Mouse (Mus musculus) CH12.LX (cell line): ENCODE measurements around the gene Rps25. TPM values are rescaled to one million over a fixed set of nuclear protein-coding genes. Genes with fewer than 3 reads are reported as not detected.
A peak's percentile ranks its signal among the peaks of the same experiment; 100 is the strongest.

Experiments used
- DNase-seq: peaks from one replicate; pipeline ENCODE4 v3.0.0-alpha.2; 2013; ENCODE audit errors: extremely low read depth
- H3K27ac ChIP-seq: 2 replicates; pipeline ENCODE4 v1.5.1; 2012; ENCODE audit warnings: low read depth, mild to moderate bottlenecking, control low read depth, moderate library complexity; ENCODE audit not compliant: insufficient read depth
- H3K27me3 ChIP-seq: replicated peaks from 2 replicates; pipeline ENCODE3; 2012; ENCODE audit warnings: inconsistent platforms
- H3K36me3 ChIP-seq, 2 experiments: replicated peaks in 1 of 2; 2 replicates each; pipeline versions ENCODE3 to v1.6.1; 2012; ENCODE audit warnings: inconsistent platforms in 1 of 2, low read length in 1 of 2, mild to moderate bottlenecking in 1 of 2, mixed read lengths in 1 of 2, moderate library complexity in 1 of 2; ENCODE audit not compliant: control insufficient read depth in 1 of 2, insufficient read depth in 1 of 2
- H3K4me1 ChIP-seq, 2 experiments: 2 replicates each; pipeline ENCODE4 v1.6.1; 2012; ENCODE audit warnings: inconsistent platforms in 1 of 2, moderate library complexity in 1 of 2; ENCODE audit not compliant: insufficient read depth in 2 of 2, control insufficient read depth in 1 of 2
- H3K4me2 ChIP-seq: 2 replicates; pipeline ENCODE4 v1.6.1; 2012; ENCODE audit warnings: low read depth, mild to moderate bottlenecking, control low read depth; ENCODE audit not compliant: poor library complexity, insufficient read depth, severe bottlenecking
- H3K4me3 ChIP-seq, 3 experiments: fragments of 150-350 bp in 1 of 3; sonication (generic) in 1 of 3; replicated peaks in 1 of 3; 2 replicates each; pipeline versions ENCODE3 to v1.5.1; 2011 to 2012; ENCODE audit warnings: low read depth in 2 of 3, low read length in 2 of 3, mild to moderate bottlenecking in 2 of 3, moderate library complexity in 2 of 3, control low read depth in 1 of 3, improper control_type of control experiment in 1 of 3, inconsistent platforms in 1 of 3, mixed read lengths in 1 of 3; ENCODE audit not compliant: poor library complexity in 1 of 3
- H3K79me2 ChIP-seq: replicated peaks from 2 replicates; pipeline ENCODE4 v1.6.1; 2012; ENCODE audit warnings: mild to moderate bottlenecking, moderate library complexity; ENCODE audit not compliant: control insufficient read depth, poor library complexity, insufficient read depth, severe bottlenecking; ENCODE audit errors: extremely low read depth
- H3K9ac ChIP-seq: 2 replicates; pipeline ENCODE4 v1.6.1; 2012; ENCODE audit warnings: low read depth, mild to moderate bottlenecking, control low read depth, moderate library complexity; ENCODE audit not compliant: insufficient read depth
- H3K9me3 ChIP-seq: replicated peaks from 2 replicates; pipeline ENCODE3; 2012; ENCODE audit warnings: low read length, inconsistent platforms, mixed read lengths
- BHLHE40 ChIP-seq: IDR thresholded peaks from 2 replicates; pipeline ENCODE4 v1.6.1; 2011; ENCODE audit warnings: mild to moderate bottlenecking, low read depth, low read length, improper control_type of control experiment
- CTCF ChIP-seq, 2 experiments: IDR thresholded peaks in 1 of 2; conservative IDR thresholded peaks in 1 of 2; 2 replicates each; pipeline ENCODE4 v1.5.1; 2011 to 2012; ENCODE audit warnings: low read depth in 2 of 2, low read length in 2 of 2, improper control_type of control experiment in 1 of 2, inconsistent platforms in 1 of 2, mild to moderate bottlenecking in 1 of 2, moderate library complexity in 1 of 2
- E2F4 ChIP-seq: IDR thresholded peaks from 2 replicates; pipeline ENCODE4 v1.6.1; 2011; ENCODE audit warnings: low read depth, low read length, improper control_type of control experiment; ENCODE audit not compliant: insufficient replicate concordance
- ETS1 ChIP-seq: conservative IDR thresholded peaks from 2 replicates; pipeline ENCODE4 v1.6.1; 2012; ENCODE audit warnings: low read depth, mild to moderate bottlenecking, inconsistent platforms, low read length, improper control_type of control experiment, moderate library complexity
- GABPA ChIP-seq: IDR thresholded peaks from 2 replicates; pipeline ENCODE4 v1.6.1; 2012; ENCODE audit warnings: low read depth, low read length, improper control_type of control experiment, inconsistent platforms; ENCODE audit not compliant: insufficient replicate concordance
- HCFC1 ChIP-seq: IDR thresholded peaks from 2 replicates; pipeline ENCODE4 v1.6.1; 2012; ENCODE audit warnings: low read depth, mild to moderate bottlenecking, inconsistent platforms, low read length, improper control_type of control experiment
- IRF4 ChIP-seq: IDR thresholded peaks from 2 replicates; pipeline ENCODE4 v1.6.1; 2014; ENCODE audit warnings: low read depth, mild to moderate bottlenecking, inconsistent platforms, low read length, improper control_type of control experiment
- JUND ChIP-seq: conservative IDR thresholded peaks from 2 replicates; pipeline ENCODE4 v1.6.1; 2011; ENCODE audit warnings: low read depth, low read length, improper control_type of control experiment
- KAT2A ChIP-seq: IDR thresholded peaks from 2 replicates; pipeline ENCODE4 v1.6.1; 2012; ENCODE audit warnings: low read length, improper control_type of control experiment, inconsistent platforms; ENCODE audit not compliant: insufficient replicate concordance
- MAX ChIP-seq: IDR thresholded peaks from 2 replicates; pipeline ENCODE4 v1.6.1; 2011; ENCODE audit warnings: low read length, improper control_type of control experiment
- MAZ ChIP-seq: IDR thresholded peaks from 2 replicates; pipeline ENCODE4 v1.6.1; 2012; ENCODE audit warnings: low read depth, mild to moderate bottlenecking, inconsistent platforms, low read length, improper control_type of control experiment, moderate library complexity
- MEF2A ChIP-seq: IDR thresholded peaks from 2 replicates; pipeline ENCODE4 v1.6.1; 2014; ENCODE audit warnings: low read depth, mild to moderate bottlenecking, inconsistent platforms, low read length, improper control_type of control experiment, borderline replicate concordance
- MXI1 ChIP-seq: IDR thresholded peaks from 2 replicates; pipeline ENCODE4 v1.6.1; 2011; ENCODE audit warnings: mild to moderate bottlenecking, low read depth, low read length, improper control_type of control experiment
- MYC ChIP-seq: IDR thresholded peaks from 2 replicates; pipeline ENCODE4 v1.6.1; 2011; ENCODE audit warnings: low read depth, mild to moderate bottlenecking, improper control_type of control experiment, low read length
- NELFE ChIP-seq: IDR thresholded peaks from 2 replicates; pipeline ENCODE4 v1.6.1; 2011; ENCODE audit warnings: low read depth, low read length, improper control_type of control experiment
- NRF1 ChIP-seq: IDR thresholded peaks from 2 replicates; pipeline ENCODE4 v1.6.1; 2014; ENCODE audit warnings: low read depth, mild to moderate bottlenecking, inconsistent platforms, low read length, improper control_type of control experiment, moderate library complexity
- PAX5 ChIP-seq: IDR thresholded peaks from 2 replicates; pipeline ENCODE4 v1.6.1; 2012; ENCODE audit warnings: low read length, inconsistent platforms, mixed read lengths
- POLR2A ChIP-seq: IDR thresholded peaks from 2 replicates; pipeline ENCODE4 v1.6.1; 2011; ENCODE audit warnings: low read depth, mild to moderate bottlenecking, improper control_type of control experiment, low read length
- POLR2AphosphoS2 ChIP-seq: IDR thresholded peaks from 2 replicates; pipeline ENCODE4 v1.6.1; 2011; ENCODE audit warnings: low read depth, low read length, improper control_type of control experiment
- RAD21 ChIP-seq: IDR thresholded peaks from 2 replicates; pipeline ENCODE4 v1.6.1; 2011; ENCODE audit warnings: low read depth, mild to moderate bottlenecking, low read length, improper control_type of control experiment, moderate library complexity
- RCOR1 ChIP-seq: conservative IDR thresholded peaks from 2 replicates; pipeline ENCODE4 v1.6.1; 2012; ENCODE audit warnings: low read depth, mild to moderate bottlenecking, inconsistent platforms, low read length, improper control_type of control experiment
- SIN3A ChIP-seq: IDR thresholded peaks from 2 replicates; pipeline ENCODE4 v1.6.1; 2012; ENCODE audit warnings: low read length, improper control_type of control experiment, inconsistent platforms
- SMC3 ChIP-seq: IDR thresholded peaks from 2 replicates; pipeline ENCODE4 v1.6.1; 2011; ENCODE audit warnings: low read depth, low read length, improper control_type of control experiment
- TCF12 ChIP-seq: IDR thresholded peaks from 2 replicates; pipeline ENCODE4 v1.6.1; 2014; ENCODE audit warnings: low read depth, mild to moderate bottlenecking, inconsistent platforms, low read length, improper control_type of control experiment
- UBTF ChIP-seq: IDR thresholded peaks from 2 replicates; pipeline ENCODE4 v1.6.1; 2012; ENCODE audit warnings: low read depth, mild to moderate bottlenecking, inconsistent platforms, low read length, improper control_type of control experiment, moderate library complexity
- USF2 ChIP-seq: conservative IDR thresholded peaks from 2 replicates; pipeline ENCODE4 v1.6.1; 2011; ENCODE audit warnings: low read depth, low read length, improper control_type of control experiment
- ZC3H11A ChIP-seq: IDR thresholded peaks from 2 replicates; pipeline ENCODE4 v1.6.1; 2012; ENCODE audit warnings: low read depth, mild to moderate bottlenecking, inconsistent platforms, low read length, improper control_type of control experiment
- ZKSCAN1 ChIP-seq: IDR thresholded peaks from 2 replicates; pipeline ENCODE4 v1.6.1; 2012; ENCODE audit warnings: low read depth, inconsistent platforms, low read length, improper control_type of control experiment, borderline replicate concordance
- ZMIZ1 ChIP-seq: IDR thresholded peaks from 2 replicates; pipeline ENCODE4 v1.6.1; 2012; ENCODE audit warnings: low read depth, mild to moderate bottlenecking, inconsistent platforms, low read length, improper control_type of control experiment
- ZNF384 ChIP-seq: IDR thresholded peaks from 2 replicates; pipeline ENCODE4 v1.6.1; 2012; ENCODE audit warnings: low read depth, low read length, improper control_type of control experiment, inconsistent platforms
- dilution Hi-C: fragments of 300-500 bp; cut with MboI; formaldehyde crosslinking; loops from 2 replicates; pipeline ENCODE4 v1.14.3; 2020; ENCODE audit warnings: low sequenced_read_pairs; ENCODE audit not compliant: extremely low pct_unique_long_range_greater_than_20kb, extremely low pct_ligation_motif_present
- in situ Hi-C: fragments of 300-500 bp; cut with MboI; formaldehyde crosslinking; loops from 3 replicates; pipeline ENCODE4 v1.14.3; 2019; ENCODE audit warnings: low sequenced_read_pairs, low pct_ligation_motif_present, low pct_unique_long_range_greater_than_20kb, mixed read lengths
- polyA plus RNA-seq: library from polyadenylated mRNA; unstranded; fragments of >175 nt; gene quantifications from 2 replicates; pipeline ENCODE4 v1.2.1, GENCODE M21; 2012; ENCODE audit warnings: low read depth; ENCODE audit not compliant: insufficient read length
- total RNA-seq, 2 experiments: library from RNA; depleted of rRNA; stranded (reverse); fragments of 300-350 nt in 1 of 2; fragments of >200 nt in 1 of 2; gene quantifications; 2 replicates each; pipeline ENCODE4 v1.2.3; 2012 to 2014

Gene Rps25
- total and polyA plus RNA-seq, 3 experiments, result 2,535 to 3,378 (median 3,250) TPM

DNA sequence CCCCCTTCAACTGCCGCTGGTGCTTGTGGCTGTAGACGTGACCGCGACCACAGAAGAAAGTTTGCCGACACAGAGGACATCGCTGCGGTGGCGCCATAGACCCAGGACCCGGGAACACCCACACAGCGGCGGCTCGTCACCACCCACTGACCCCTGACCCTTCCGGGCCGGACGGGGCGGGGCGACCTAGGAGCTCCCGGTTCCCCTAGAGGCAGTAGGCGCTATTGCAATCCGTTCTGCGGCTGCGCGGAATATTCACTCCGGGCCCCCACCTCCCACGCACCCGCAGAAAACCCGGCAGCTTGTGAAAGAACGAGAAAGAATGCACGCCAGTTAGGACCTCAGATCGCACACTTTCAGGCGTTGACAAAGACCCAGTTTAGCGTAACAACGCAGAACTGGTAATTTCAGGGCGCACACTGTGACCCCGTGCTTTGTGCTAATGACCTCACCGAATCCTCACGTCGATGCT, 11.0 kb downstream of the Rps25 start (continued):
- TF ChIP-seq BHLHE40, result 0 out of 2 replicates have a peak, but pooled peaks have one; percentile 38
- 0 out of 2 replicates have a peak, but pooled peaks have one; percentile 23 for TF ChIP-seq ETS1
- peak; percentile 75 for TF ChIP-seq MAX
- peak; percentile 81 for TF ChIP-seq IRF4
- no peak for TF ChIP-seq USF2
- TF ChIP-seq SMC3, result no peak
- no peak for TF ChIP-seq PAX5
- peak; percentile 82; the same call in 1 of the 2 replicates for TF ChIP-seq POLR2AphosphoS2
- no peak for TF ChIP-seq ZNF384
- peak; percentile 86 for TF ChIP-seq NRF1
- 0 out of 2 replicates have a peak, but pooled peaks have one; percentile 73 for TF ChIP-seq MYC
- no peak for TF ChIP-seq RAD21
- peak; percentile 14 to 67; a peak in 2 of 4 replicates for TF ChIP-seq CTCF (conservative IDR thresholded peaks at IDR 0.05 in 1 of 2, IDR thresholded peaks at IDR 0.05 in 1 of 2; ENCODE audit: low read depth in 2 of 2, low read length in 2 of 2)
- peak; percentile 83 for TF ChIP-seq HCFC1
- TF ChIP-seq KAT2A, result peak; percentile 65; the same call in 1 of the 2 replicates
- peak; percentile 66; the same call in 1 of the 2 replicates for TF ChIP-seq MEF2A
- TF ChIP-seq E2F4, result no peak
- peak; percentile 78 for TF ChIP-seq POLR2A
- TF ChIP-seq GABPA, result no peak; the same call in 1 of the 2 replicates
- peak; percentile 99 for TF ChIP-seq MAZ

DNA sequence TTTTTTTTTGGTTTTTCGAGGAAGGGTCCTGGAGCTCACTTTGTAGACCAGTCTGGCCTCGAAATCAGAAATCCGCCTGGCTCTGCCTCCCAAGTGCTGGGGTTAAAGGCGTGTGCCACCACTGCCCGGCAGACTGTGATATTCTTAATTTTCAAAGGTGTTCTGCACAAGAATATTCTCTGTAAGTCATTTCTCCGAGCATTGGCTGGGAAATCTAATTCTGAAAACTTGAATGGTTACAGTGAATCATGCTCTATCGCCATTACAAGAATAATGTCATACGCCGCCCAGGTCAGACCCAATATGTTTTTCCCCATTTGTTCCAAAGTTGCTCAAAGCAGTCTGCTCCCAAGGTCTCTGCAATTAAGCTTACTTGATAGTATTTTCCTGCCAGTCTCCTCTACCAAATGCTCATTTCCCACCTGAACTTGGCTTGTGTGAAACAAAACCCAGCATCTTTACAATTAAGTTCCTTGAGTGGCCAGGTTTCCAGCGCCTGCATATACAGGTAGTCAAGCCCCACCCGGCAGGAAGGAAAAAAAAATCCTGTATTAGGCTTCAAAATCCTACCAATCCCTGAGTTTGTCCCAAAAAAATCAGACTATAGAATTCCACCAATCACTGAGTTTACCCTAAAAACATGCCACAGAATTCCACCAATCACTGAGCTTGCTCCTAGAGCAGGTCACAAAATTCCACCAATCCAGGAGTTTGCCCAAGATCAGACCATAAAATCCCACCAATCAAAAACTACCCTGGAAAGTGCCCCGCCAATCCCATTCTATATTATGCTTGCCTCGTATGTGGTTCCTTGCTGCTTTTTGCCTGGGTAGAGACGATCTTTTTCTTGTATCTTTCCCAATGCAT, 11.8 kb downstream of the Rps25 start, which contains the start of gene Ccdc84:
Ccdc84 (minus strand) TSS at position 51 of the 867 bp plus-strand sequence.
- H3K4me1 ChIP-seq, result peaks cover 4 to 41% of the 10 kb centered on the region in 2 experiments; a peak in 3 of 4 replicates
- dilution Hi-C loops, result no loop called here
- DNase-seq, result no peak
- no peaks in the 10 kb centered on the region for H3K9me3 ChIP-seq
- peak within 1 kb of the TSS; percentile 53 for H3K27ac ChIP-seq
- peak within 1 kb of the TSS; percentile 92 for H3K4me2 ChIP-seq
- H3K79me2 ChIP-seq, result no peaks in the 10 kb centered on the region; the same call in 1 of the 2 replicates
- peak within 1 kb of the TSS; percentile 74 to 83 (median 79) for H3K4me3 ChIP-seq
- peaks cover 13 to 40% of the 10 kb centered on the region in 2 experiments for H3K36me3 ChIP-seq
- peak within 1 kb of the TSS; percentile 75 for H3K9ac ChIP-seq
- TF ChIP-seq ETS1 (no peak), MAZ (no peak), ZMIZ1 (no peak), UBTF (no peak), ZKSCAN1 (no peak), TCF12 (no peak), MXI1 (no peak), BHLHE40 (no peak), ZC3H11A (no peak), SMC3 (no peak), JUND (no peak), SIN3A (no peak), ZNF384 (no peak), NELFE (no peak), RCOR1 (no peak)
- H3K27me3 ChIP-seq, result no peaks in the 10 kb centered on the region
- in situ Hi-C loops, result no loop called here
